Mouse (Mus musculus): ENCODE measurements around the gene Rdh5.

Gene Rdh5

DNA sequence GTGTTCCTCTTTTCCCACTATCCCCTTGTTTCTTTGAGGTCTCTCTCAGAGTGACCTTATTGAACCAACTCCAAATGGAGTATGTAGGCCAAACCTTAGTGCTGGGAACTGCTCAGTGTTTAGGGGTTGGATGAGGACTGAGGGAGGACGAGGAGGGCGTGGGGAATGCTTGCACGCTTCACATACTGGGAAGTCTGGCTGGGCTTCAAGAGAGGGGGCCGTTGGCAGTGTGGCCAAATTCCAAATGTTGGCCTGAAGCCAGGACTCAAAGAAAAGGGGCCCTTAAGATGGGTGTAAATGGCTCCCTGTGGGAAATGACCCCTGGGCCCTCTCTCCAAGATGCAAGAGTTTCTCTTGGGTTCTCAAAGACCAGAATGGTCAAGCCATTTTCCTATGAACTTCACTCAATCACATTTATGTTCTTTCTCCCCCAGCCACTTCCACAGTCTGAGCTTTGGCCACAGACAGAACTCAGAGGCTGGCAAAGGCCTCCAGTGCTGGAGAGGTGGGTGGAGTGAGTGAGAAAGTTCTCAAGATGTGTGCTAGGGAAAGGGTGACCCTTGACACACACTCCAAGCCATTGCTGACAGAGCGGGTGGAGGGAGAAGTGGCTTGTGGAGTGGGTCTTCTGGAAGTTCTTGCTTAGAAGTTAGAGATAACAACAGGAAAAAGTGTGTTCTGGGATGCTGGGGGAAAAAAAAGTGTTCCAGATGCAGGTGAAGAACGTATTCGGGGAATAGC is 7.1 kb upstream of the Rdh5 start:
- DNase-seq = no peak

DNA sequence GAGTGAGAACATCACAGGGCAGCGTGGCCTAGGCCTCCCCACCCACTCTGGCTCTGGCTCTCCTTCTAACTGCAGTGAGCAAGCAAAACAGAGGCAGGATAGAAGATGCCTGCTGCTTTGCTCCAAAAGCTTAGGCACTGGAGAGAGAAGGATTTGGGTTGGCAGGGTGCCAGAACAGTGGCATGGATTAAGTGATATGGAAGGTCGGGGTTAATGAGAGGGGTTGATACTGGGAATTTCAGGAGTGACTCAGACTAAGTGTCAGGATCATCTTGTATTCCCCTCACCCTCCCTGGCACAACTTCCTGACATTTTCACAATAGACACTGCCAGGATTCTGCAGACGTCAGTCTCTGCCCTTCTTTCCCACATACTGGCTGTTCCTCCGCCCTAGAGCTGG is 5.7 kb upstream of the Rdh5 start:
- no peak for DNase-seq

DNA sequence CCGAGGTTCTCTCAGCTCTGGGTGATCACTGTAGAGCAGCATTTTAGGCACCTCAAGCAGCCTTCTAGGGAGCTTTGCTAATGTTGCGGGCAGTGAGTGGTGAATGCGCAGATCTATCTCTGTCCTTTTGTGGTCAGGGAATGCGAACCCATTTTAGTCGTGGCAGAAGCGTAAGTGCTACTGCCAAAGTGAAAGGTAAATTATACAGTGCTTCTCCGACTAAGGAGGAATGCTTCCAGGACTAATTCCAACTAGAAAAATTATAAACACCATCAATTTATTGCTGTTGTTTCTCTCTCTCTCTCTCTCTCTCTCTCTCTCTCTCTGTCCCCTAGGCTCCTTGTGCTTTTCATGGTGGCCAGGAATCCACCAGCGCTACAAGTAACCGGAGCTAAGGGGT is 1.2 kb upstream of the Rdh5 start, which contains the start of gene Bloc1s1:
Gene Bloc1s1 (minus strand): TSS at position 101 of the 400 bp plus-strand sequence.
- no peak for DNase-seq

DNA sequence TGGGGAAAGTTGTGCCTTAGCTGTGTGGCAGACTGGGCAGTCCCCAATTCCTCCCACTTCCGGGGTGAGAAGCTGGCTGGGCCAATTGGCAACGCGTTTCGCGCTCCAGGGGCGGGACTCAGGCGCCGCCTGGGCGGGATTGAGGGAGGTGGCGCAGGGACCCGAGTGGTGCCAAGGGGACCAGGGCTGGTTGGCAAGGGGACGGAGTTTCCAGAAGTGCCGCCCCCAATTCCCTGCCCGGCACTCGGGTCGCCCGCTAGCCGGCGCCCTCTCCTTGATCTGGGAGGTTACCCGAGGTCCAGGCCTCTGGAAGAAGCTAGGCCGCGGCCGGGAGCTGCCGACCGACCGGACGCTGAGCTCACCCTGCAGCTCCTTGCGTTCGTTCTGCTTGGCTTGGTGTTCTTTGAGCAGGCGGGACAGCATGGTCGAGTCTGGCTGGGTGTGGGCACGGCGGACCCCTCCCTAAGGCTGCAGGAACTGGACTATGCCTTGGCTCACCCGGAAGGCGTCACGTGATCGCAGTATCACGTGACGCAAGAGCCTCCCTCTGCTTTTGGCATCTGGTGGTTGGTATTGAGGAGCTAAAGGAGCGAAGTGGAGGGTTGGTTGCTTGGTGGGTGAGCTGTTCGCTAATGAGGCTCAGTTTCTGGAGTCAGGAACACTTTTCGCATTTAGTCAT is 464 bp upstream of the Rdh5 start:
- DNase-seq = peak; percentile 95 to 96

DNA sequence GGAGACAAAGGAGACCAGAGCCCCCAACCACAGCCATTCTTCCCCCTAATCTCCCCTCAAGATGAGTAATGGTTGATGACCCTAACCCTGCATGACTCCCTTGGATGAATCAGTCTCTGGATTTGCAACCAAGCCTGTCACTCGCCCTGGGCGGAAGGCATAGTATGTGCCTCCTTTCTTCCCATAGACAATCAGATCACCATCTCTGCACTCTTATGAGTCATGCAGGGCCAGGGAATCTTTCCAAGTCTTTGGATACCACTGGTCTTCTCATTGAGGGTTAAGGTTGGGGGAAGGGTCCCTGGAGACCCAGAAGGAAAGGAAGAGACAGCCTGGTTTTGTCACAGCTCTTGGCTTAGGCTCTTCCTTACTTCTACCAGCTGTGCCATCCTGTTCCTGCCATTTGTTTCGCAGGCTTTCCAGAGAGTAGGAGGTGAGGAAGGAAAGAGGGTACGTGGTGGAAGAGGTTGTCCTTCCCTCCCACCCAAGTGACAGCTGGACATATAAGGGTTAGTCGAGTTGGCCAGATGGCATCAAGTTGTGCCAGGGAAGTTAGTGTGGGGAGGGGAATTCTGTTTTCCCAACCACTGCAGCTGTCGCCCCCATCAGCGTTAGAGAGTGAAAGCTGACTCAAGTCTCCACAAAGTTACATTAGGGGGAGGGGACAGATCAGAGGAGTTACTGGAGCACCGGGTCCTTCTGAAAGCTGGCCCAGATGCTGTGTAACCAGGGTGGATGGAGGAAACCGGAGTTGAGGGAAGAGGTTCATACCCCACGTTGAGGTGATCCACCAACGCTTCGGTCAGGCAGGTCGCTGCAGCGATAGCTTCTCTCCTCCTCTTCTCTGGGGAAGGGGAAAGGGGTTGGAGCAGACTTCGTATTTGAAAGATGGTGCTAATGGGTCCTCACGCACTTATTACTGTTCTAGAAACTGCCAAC is 536 bp downstream of the Rdh5 start:
- no peak for DNase-seq

DNA sequence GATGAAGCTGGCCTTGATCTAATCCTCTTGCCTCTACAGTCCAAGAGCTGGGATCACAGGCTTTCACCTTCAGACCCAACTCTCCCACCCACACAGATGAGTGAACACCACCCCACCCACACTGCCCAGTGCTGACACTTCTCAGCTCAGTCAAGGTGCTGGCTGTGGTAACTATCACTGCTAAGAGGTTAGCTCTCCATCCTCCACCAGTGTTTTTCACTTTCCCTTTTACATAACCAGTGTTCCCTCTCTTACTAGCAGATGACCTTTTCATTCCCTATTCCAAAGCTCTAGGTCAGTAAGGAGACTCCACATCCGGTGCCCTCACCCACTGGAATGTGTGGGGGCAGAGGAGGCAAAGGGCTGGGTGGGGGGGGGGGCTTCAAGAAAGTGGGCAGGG is 1.4 kb downstream of the Rdh5 start:
- no peak for DNase-seq

DNA sequence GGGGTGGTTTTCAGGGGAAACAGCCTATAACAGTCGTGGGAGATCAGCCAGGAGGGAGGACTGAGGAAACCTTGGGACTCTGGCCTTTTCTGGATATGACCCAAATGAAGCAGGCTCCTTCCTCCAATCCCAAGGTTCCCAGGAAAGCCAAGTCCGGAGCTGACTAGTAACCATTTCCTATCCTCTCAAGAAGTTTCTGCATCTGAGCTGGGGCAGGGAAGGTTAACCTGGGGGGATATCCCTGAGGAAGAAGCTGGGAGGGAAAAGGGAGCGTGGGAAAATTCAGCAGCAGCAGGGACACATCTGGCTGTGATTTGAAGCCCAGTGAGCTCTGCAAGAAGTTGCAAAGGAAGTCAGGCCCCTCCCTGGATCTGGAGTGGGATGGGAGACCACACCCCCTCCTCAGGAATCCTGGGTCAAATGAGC is 1.9 kb downstream of the Rdh5 start:
- DNase-seq = peak; percentile 50 to 65

DNA sequence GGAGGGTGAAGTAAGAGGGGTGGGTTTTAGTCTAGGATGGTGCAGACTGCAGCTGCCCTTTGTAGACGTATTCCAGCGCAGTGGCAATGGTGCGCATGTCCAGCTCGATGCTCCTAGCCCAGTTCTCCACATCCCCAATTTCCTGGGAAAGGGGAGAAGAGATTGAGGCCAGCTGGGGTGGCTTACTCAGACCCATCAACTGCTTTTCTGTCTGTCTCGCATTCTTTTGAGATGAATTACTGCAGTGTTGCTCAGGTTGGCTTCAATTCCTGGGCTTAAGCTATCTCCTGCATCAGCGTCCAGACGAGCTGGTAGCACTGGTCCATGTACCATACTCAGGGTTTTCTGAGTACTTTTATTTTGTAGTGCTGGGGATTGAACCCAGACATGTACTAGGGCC is 2.7 kb downstream of the Rdh5 start:
- no peak for DNase-seq

DNA sequence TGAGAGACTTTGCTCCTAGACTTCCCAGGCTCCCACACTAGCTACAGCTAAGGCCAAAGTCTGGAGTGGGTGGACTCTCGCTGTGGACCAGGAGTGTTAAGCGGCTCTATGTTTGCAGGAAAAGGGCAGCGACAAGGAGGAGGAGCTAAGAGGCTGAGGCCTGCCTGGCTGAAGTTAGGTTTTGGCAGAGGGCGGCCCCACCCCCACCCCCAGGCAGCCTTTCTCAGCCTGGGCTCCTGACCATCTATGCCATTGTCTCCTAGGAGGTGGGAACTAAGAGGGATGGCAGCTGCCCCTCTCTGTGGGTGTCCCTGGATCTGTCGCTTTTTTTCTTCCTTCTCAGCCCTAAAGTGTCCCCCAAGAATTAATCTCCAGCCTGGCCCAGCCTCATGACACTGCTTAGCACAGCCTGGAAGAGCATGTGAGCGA is 3.5 kb downstream of the Rdh5 start:
- DNase-seq = peak; percentile 59 to 76

DNA sequence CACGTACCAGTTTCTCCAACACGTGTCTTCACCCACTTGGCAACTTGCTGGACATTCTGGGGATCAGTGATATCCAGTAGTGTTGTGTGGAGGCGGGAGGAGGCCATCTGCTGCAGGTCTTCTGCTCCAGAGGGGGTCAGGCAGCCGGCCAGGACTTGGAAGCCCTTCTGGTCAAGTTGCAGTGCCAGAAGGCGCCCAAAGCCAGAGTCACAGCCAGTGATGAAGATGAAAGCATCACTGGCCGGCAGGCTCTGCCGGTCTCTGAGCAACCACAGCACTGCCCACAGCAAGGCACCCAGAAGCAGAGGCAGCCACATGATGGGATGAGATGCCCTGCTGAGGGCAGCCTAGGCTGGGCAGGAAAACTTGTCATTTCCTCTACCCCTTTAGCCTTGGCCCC is 4.4 kb downstream of the Rdh5 start:
- peak in 1 of 2 experiments; percentile 42 for DNase-seq

DNA sequence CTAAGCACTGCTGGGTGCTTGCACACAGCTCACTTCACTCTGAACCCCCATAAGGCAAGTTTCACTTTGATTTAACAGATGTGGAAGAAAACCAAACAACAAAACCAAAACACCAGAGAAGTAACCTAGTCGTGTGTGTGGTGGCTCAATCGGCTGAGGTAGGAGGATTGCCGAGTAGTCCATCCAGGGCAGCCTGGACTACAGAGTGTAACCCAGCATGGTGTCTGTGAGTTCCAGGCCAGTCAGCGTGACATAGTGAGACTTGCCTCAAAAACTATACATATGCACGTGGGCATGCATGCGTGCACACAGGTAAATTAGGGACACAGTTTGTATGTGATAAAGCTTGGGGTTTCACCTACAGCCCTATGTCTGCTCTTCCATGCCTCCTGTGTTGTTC is 5.3 kb downstream of the Rdh5 start:
- no peak for DNase-seq

DNA sequence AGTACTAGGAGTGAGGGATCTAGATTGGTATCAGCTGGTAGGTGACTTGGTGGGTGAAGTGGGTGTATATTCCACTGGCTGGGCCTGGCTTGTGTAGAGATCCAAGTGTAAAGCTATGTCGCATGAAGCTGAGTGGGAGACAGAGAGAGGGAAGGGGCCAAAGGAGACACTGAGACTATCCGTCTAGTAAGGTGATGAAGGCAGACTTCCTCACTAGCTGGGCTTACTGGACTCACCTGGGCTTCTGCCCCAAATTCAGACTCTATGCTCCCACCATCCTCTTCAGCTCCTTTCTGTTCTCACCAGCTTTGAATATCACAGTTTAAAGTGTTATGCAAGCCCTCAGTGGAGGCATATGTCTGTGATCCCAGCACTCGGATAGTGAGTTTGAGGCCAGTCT is 6.0 kb downstream of the Rdh5 start:
- no peak for DNase-seq

DNA sequence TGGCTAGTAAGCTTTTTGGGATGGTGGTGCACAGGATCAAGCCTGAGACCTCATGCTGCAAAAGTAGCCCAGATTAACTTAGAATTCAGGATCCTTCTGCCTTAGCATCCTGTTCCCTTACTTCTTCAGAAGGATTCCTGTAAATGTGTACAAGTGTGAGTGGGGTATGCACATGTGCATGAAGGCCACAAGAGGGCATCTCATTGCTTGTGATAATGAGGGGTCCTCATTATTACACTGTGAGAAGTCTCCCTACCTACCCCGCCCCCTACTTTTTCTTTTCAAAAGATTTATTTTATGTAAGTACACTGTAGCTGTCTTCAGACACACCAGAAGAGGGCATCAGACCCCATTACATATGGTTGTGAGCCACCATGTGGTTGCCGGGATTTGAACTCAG is 7.1 kb downstream of the Rdh5 start:
- DNase-seq = no peak

DNA sequence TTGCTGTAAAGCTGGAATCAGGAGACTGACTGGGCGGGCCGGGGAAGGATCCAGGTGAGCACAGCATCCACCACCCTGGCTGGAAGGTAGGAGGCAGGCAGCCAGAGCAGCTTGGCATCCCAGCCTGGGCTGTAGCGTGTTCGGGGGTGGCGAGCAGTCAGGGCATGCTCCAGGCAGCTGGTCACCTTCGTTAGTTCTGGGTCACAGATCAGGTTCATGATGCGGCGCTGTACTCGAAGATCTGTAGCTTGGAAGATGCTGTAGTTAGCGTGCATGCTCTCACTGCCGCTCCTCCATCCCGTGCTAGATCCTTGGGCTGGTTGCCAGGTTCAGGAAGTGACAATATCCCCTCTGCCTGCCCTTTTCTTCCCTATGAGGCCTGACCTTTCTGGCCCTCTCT is 9.0 kb downstream of the Rdh5 start:
- DNase-seq = peak in 1 of 2 experiments; percentile 30

DNA sequence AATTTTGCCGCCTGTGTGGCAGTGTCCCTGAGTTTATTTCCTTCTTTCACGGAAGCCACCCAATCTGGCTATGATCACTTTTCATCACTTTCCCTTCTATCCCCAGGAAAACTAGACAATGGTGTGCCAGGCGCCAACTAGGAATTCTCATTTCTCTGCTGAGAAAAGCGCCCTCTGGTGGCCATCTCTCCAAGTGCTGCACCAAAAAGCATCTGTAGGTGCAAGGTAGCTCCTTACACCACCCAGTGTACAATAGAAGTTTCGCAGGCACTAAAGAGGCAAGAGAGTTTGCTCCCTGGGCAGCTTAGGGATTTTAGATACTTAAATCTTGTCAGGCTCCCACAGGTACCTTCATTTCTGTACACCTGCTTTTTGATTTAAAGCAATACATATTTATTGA is 9.5 kb downstream of the Rdh5 start:
- peak; percentile 96 for DNase-seq

DNA sequence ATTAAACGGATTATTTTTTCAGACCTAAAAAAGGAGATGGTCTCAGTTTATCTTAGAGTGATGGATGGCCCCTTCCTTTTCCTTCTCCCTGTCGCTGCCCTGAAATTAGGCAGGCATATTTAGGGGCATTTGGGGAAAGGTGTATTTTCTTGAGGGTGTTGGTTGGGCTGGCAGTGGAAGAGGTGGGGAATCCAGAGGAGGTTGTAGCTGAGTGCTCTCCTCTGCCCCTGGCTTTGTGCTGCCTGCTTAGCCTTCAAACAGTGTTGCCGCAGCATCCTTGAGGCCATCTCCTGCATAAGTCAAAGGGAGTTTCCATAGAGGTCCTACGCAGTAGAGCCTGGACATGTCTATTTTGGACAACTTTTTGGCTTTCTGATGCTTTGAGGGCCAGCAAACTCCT is 9.9 kb downstream of the Rdh5 start:
- DNase-seq = no peak

DNA sequence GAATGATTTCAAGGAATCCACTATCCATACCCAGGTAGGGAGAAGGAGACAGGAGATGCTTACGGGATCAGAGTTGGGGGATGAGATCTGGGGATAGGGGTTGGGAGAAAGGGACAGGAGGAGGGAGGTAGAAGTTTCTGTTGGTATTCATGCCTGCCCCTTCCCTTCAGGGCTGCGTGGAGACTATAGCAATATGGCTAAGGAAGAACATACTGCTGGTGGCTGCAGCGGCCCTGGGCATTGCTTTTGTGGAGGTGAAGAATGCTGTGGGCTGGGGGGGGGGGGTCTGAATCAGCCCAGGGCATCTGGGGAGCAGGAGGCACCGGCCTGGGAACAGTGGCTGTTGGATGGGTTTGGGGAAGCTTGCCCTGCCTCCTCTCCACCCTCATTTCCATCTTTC is 10.4 kb downstream of the Rdh5 start:
- DNase-seq = no peak

DNA sequence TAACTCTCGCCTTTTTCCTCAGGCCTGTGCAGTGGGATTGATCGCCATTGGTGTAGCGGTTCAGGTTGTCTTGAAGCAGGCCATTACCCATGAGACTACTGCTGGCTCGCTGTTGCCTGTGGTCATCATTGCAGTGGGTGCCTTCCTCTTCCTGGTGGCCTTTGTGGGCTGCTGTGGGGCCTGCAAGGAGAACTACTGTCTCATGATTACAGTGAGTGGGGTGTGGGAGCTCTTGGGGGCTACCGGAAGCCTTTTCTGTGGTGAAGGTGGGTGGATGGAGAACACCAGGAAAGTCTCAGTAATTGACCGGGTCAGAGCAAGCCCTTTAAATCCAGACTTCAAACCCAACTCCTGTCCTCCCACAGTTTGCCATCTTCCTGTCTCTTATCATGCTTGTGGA is 11.3 kb downstream of the Rdh5 start:
- no peak for DNase-seq

DNA sequence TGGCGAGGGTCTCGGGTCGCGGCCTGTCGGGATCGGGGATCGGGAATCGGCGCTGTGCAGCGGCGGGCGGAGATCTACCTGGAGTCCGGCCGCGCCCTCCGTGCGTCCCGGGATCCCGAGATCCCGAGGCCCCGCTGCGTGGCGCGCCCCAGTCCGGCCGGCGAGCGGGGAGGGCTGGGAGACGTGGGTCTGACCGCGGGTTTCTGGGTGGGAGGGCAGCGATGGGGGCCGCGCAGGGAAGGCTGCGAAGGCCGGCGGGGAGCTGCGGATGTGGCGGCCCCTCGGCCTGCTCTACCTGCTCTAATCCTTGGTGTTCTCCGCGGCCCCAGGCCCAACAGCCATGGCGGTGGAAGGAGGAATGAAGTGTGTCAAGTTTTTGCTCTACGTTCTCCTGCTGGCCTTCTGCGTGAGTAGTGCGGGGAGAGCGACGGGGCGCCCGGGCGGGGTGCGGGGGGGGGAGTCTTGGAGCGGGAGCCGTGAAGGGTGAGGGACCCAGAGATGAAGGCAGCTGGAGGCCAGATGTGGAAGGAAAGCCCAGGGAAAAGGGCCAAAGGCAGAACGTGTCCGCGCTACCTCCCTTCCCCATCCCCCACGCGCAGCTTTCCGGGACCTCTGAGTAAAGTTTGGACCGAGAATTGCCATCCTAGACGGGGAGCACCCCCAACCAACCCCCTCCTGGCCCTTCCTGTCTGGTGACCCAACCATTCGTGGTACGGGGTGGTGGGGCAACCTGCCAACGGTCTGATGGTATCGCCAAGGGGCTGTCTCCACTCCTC is 12.4 kb downstream of the Rdh5 start:
- DNase-seq = peak; percentile 70 to 76

DNA sequence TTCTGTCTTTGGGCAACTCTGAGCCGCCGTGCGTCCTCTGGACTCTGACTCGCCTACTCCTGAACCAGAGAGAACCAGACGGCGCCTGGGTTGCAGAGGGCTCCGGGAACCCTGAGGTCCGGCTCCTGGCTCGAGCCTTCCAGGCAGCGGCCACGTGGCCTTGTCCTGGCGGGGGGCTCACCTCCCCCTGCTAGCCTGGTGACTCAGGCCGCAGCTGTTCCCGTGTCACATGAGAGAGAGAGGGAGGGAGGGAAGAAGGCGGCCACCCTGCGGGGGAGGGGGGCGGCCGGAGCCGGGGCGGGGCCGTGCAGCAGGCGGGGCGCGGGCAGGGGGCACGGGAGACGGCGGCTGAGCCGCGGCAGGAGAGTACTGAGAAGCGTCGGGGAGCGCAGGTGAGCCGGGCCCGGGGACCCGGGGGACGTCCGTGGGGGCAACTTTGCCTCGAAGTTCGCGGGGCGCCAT is 13.1 kb downstream of the Rdh5 start:
- DNase-seq = peak; percentile 90 to 95

DNA sequence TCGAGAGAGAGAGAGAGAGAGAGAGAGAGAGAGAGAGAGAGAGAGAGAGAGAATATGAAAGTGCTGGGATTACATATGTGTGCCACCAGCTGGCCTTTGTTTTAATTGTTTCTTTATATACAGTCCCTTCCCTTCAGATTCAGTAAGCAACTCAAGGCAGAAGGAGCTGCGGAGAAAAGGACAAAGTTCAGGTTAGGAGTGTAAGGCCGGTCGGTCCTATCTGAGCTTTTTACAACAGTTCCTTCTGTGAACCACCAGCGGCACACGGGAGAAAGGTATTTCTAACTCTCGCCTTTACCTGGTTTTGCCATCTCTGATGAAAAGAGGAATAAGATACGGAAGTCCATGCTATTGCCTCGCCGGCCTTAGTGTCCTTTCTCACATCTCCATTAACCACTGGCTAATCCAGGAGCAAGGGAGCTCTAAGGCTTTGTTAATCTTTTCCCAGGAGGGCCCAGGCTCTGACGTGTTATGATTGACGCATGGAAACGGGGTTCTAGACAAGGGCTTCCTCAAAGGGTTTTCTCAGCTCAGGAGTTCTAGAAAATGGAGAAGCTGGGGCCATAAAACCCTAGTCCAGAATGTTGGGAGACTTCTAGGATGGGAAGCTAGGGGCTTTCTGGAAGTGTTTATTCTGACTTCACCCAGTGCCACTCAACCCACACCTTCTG is 13.8 kb downstream of the Rdh5 start:
- peak in 1 of 2 experiments; percentile 58 for DNase-seq

DNA sequence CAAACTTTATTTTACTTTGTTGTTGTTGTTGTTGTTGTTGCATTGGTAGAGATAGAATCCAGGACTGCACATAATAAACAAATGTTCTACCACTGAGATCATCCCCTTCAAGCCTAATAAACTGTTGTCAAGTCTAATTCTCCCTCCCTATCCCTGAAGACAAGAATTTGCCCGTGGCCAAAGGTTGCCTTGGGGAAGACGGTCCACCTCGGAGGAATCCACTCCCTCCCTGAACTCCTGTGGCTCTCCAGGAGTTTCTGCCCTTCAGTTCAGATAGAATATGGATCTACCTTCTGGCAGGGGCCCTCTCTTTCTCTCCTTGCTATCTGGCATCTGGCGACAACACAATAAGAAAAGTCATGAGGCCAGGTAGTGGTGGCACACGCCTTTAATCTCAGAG is 17.9 kb downstream of the Rdh5 start:
- no peak for DNase-seq
